Mouse (Mus musculus): ENCODE results near the gene Cracr2b. TPM values are rescaled to one million over a fixed set of nuclear protein-coding genes. Genes with fewer than 3 reads are reported as not detected.

Gene Cracr2b
- polyA plus RNA-seq, 1 experiment from 2014 or later, result 3.5 TPM

- Histone ChIP-seq H3K4me3 (ENCODE audit: low read depth, low read length) (no peak overlapping the region), H3K9ac (replicated peaks; ENCODE audit: low read length) (no peak overlapping the region), H3K4me2 (ENCODE audit: low read depth, low read length) (no peak overlapping the region), H3K27ac (replicated peaks; ENCODE audit: low read depth, low read length) (no peak overlapping the region), H3K4me1 (ENCODE audit: control insufficient read depth, insufficient read depth, low read length) (peaks cover 5% of the 10 kb centered on the region; the same call in 1 of the 2 replicates), H3K9me3 (replicated peaks; ENCODE audit: control insufficient read depth, low read length) (no peaks in the 10 kb centered on the region), H3K27me3 (ENCODE audit: control insufficient read depth, insufficient read depth, low read length) (peaks cover 4% of the 10 kb centered on the region; the same call in 1 of the 2 replicates), H3K36me3 (replicated peaks; ENCODE audit: control insufficient read depth, insufficient read depth, low read depth, low read length) (no peaks in the 10 kb centered on the region)
- ATAC-seq (replicated peaks; ENCODE audit: insufficient number of reproducible peaks, low FRiP score, low TSS enrichment, low read depth) (no peak), DNase-seq (ENCODE audit: low spot score) (no peak)
- 71% methylated on average over 6 of the region's 6 CpGs for WGBS
Measured at GRCm38 (mm10) chr7:141483114-141483653, 22.3 kb downstream of the Cracr2b start.

GRCm38 (mm10) chr7:141484186-141485120 is 23.6 kb downstream of the Cracr2b start:
- 75% methylated on average over 5 of the region's 5 CpGs for WGBS
- DNase-seq (ENCODE audit: low spot score) (no peak), ATAC-seq (replicated peaks; ENCODE audit: insufficient number of reproducible peaks, low FRiP score, low TSS enrichment, low read depth) (no peak)

GRCm38 (mm10) chr7:141485186-141485585 is 24.3 kb downstream of the Cracr2b start:
- Histone ChIP-seq H3K4me3 (ENCODE audit: low read depth, low read length) (no peak overlapping the region), H3K4me1 (ENCODE audit: control insufficient read depth, insufficient read depth, low read length) (peaks cover 5% of the 10 kb centered on the region; the same call in 1 of the 2 replicates), H3K36me3 (replicated peaks; ENCODE audit: control insufficient read depth, insufficient read depth, low read depth, low read length) (no peaks in the 10 kb centered on the region), H3K9ac (replicated peaks; ENCODE audit: low read length) (no peak overlapping the region), H3K27ac (replicated peaks; ENCODE audit: low read depth, low read length) (no peak overlapping the region), H3K27me3 (ENCODE audit: control insufficient read depth, insufficient read depth, low read length) (peaks cover 4% of the 10 kb centered on the region; the same call in 1 of the 2 replicates), H3K9me3 (replicated peaks; ENCODE audit: control insufficient read depth, low read length) (no peaks in the 10 kb centered on the region), H3K4me2 (ENCODE audit: low read depth, low read length) (no peak overlapping the region)
- 67% methylated on average over 2 of the region's 2 CpGs for whole genome bisulfite sequencing
- DNase-seq (ENCODE audit: low spot score) (no peak), ATAC-seq (replicated peaks; ENCODE audit: insufficient number of reproducible peaks, low FRiP score, low TSS enrichment, low read depth) (no peak)

More at GRCm38 (mm10) chr7:141484186-141485120, 23.6 kb downstream of the Cracr2b start:
- no peaks in the 10 kb centered on the region for H3K36me3 ChIP-seq (replicated peaks; ENCODE audit: control insufficient read depth, insufficient read depth, low read depth, low read length)
- peaks cover 5% of the 10 kb centered on the region; the same call in 1 of the 2 replicates for H3K4me1 ChIP-seq (ENCODE audit: control insufficient read depth, insufficient read depth, low read length)
- no peak overlapping the region for H3K4me3 ChIP-seq (ENCODE audit: low read depth, low read length)
- H3K4me2 ChIP-seq (ENCODE audit: low read depth, low read length), result no peak overlapping the region
- no peak overlapping the region for H3K9ac ChIP-seq (replicated peaks; ENCODE audit: low read length)
- no peaks in the 10 kb centered on the region for H3K9me3 ChIP-seq (replicated peaks; ENCODE audit: control insufficient read depth, low read length)
- H3K27me3 ChIP-seq (ENCODE audit: control insufficient read depth, insufficient read depth, low read length), result peaks cover 4% of the 10 kb centered on the region; the same call in 1 of the 2 replicates
- H3K27ac ChIP-seq (replicated peaks; ENCODE audit: low read depth, low read length), result no peak overlapping the region

DNA sequence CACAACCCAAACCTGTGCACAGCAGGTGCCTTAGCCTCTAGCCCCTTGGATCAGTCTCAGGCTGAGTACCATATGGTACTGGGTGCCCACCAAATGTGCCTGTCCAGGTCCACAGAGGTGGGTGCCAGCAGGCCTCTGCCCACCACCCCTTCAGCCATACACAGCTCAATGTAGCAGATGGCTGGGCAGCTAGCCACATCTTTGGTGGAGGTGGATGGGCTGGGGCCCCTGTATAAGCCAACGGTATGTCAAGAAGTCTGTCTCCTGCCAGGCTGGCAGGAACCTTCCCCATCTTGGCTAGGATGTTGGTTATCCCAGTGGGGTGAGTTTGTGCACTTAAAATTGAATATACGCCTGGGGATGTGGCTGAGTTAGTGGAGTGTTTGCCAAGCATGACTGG is 24.7 kb downstream of the Cracr2b start:
- no peaks in the 10 kb centered on the region for H3K36me3 ChIP-seq (replicated peaks; ENCODE audit: control insufficient read depth, insufficient read depth, low read depth, low read length)
- peaks cover 5% of the 10 kb centered on the region; the same call in 1 of the 2 replicates for H3K4me1 ChIP-seq (ENCODE audit: control insufficient read depth, insufficient read depth, low read length)
- DNase-seq (ENCODE audit: low spot score), result no peak
- H3K4me3 ChIP-seq (ENCODE audit: low read depth, low read length), result no peak overlapping the region
- no peak overlapping the region for H3K9ac ChIP-seq (replicated peaks; ENCODE audit: low read length)
- ATAC-seq (replicated peaks; ENCODE audit: insufficient number of reproducible peaks, low FRiP score, low TSS enrichment, low read depth), result no peak
- peaks cover 4% of the 10 kb centered on the region; the same call in 1 of the 2 replicates for H3K27me3 ChIP-seq (ENCODE audit: control insufficient read depth, insufficient read depth, low read length)
- no peak overlapping the region for H3K27ac ChIP-seq (replicated peaks; ENCODE audit: low read depth, low read length)
- H3K9me3 ChIP-seq (replicated peaks; ENCODE audit: control insufficient read depth, low read length), result no peaks in the 10 kb centered on the region
- H3K4me2 ChIP-seq (ENCODE audit: low read depth, low read length), result no peak overlapping the region
- 84% methylated on average over 2 of the region's 2 CpGs for WGBS

DNA sequence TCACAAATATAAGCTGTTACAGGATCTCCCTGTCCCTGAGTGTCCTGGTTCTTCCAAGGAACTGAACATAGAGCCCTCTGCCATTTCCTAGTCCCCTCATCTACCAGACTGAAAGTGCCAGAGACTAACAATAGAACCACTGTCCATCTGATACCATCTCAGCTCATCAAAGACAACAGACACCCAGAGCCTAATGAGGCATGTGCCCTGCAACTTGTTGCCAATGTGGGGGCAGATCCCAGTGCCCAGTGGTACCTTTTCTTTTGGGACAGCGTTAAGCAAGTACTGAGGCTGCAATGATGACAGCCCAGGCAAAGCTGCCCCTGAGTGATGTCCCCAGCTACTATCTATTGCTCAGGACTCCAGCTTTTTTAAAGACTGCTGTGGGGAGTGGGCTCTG is 25.3 kb downstream of the Cracr2b start:
- no peak overlapping the region for H3K4me3 ChIP-seq (ENCODE audit: low read depth, low read length)
- H3K27ac ChIP-seq (replicated peaks; ENCODE audit: low read depth, low read length), result no peak overlapping the region
- no peak overlapping the region for H3K9ac ChIP-seq (replicated peaks; ENCODE audit: low read length)
- ATAC-seq (replicated peaks; ENCODE audit: insufficient number of reproducible peaks, low FRiP score, low TSS enrichment, low read depth) (no peak), DNase-seq (ENCODE audit: low spot score) (no peak)
- no peak overlapping the region for H3K4me2 ChIP-seq (ENCODE audit: low read depth, low read length)
- WGBS, result 100% methylated on average over 1 of the region's 1 CpGs
- no peaks in the 10 kb centered on the region for H3K9me3 ChIP-seq (replicated peaks; ENCODE audit: control insufficient read depth, low read length)
- H3K4me1 ChIP-seq (ENCODE audit: control insufficient read depth, insufficient read depth, low read length), result peaks cover 5% of the 10 kb centered on the region; the same call in 1 of the 2 replicates
- peaks cover 4% of the 10 kb centered on the region; the same call in 1 of the 2 replicates for H3K27me3 ChIP-seq (ENCODE audit: control insufficient read depth, insufficient read depth, low read length)
- H3K36me3 ChIP-seq (replicated peaks; ENCODE audit: control insufficient read depth, insufficient read depth, low read depth, low read length), result no peaks in the 10 kb centered on the region

- 68% methylated on average over 7 of the region's 7 CpGs for WGBS
- no peak overlapping the region for H3K4me3 ChIP-seq (ENCODE audit: low read depth, low read length)
- peaks cover 5% of the 10 kb centered on the region; the same call in 1 of the 2 replicates for H3K4me1 ChIP-seq (ENCODE audit: control insufficient read depth, insufficient read depth, low read length)
- DNase-seq (ENCODE audit: low spot score), result no peak
- H3K36me3 ChIP-seq (replicated peaks; ENCODE audit: control insufficient read depth, insufficient read depth, low read depth, low read length), result no peaks in the 10 kb centered on the region
- no peak overlapping the region for H3K4me2 ChIP-seq (ENCODE audit: low read depth, low read length)
- peaks cover 4% of the 10 kb centered on the region; the same call in 1 of the 2 replicates for H3K27me3 ChIP-seq (ENCODE audit: control insufficient read depth, insufficient read depth, low read length)
- no peak overlapping the region for H3K9ac ChIP-seq (replicated peaks; ENCODE audit: low read length)
- H3K9me3 ChIP-seq (replicated peaks; ENCODE audit: control insufficient read depth, low read length), result no peaks in the 10 kb centered on the region
- no peak overlapping the region for H3K27ac ChIP-seq (replicated peaks; ENCODE audit: low read depth, low read length)
- ATAC-seq (replicated peaks; ENCODE audit: insufficient number of reproducible peaks, low FRiP score, low TSS enrichment, low read depth), result no peak
Measured at GRCm38 (mm10) chr7:141487141-141487540, 26.2 kb downstream of the Cracr2b start.

DNA sequence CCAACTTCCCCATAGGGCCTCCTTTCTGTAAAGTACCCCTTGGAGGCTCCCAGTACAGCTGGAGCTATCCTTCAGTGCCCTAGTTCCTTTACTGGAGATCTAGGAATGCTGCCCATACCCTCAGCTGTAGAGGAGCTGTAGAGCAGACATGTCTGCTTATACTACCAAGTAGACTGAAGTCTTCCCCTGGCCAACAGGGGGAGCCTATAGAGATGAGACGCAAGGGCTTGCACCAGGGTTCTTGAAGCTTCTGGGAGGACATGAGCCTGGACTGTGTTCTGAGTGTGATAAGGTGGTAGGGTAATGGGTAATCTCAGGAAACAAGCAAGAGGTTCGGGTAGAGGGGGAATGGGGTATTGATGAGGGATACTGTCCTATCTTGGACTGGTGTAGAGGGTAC is 30.3 kb downstream of the Cracr2b start:
- no peaks in the 10 kb centered on the region for H3K36me3 ChIP-seq (replicated peaks; ENCODE audit: control insufficient read depth, insufficient read depth, low read depth, low read length)
- H3K27ac ChIP-seq (replicated peaks; ENCODE audit: low read depth, low read length), result no peak overlapping the region
- no peaks in the 10 kb centered on the region for H3K27me3 ChIP-seq (ENCODE audit: control insufficient read depth, insufficient read depth, low read length)
- H3K4me3 ChIP-seq (ENCODE audit: low read depth, low read length), result no peak overlapping the region
- DNase-seq (ENCODE audit: low spot score), result no peak
- no peaks in the 10 kb centered on the region for H3K9me3 ChIP-seq (replicated peaks; ENCODE audit: control insufficient read depth, low read length)
- no peaks in the 10 kb centered on the region for H3K4me1 ChIP-seq (ENCODE audit: control insufficient read depth, insufficient read depth, low read length)
- no peak overlapping the region for H3K4me2 ChIP-seq (ENCODE audit: low read depth, low read length)
- ATAC-seq (replicated peaks; ENCODE audit: insufficient number of reproducible peaks, low FRiP score, low TSS enrichment, low read depth), result no peak
- 86% methylated on average over 2 of the region's 2 CpGs for WGBS
- no peak overlapping the region for H3K9ac ChIP-seq (replicated peaks; ENCODE audit: low read length)

- no peak overlapping the region for H3K9ac ChIP-seq (replicated peaks; ENCODE audit: low read length)
- no peaks in the 10 kb centered on the region for H3K4me1 ChIP-seq (ENCODE audit: control insufficient read depth, insufficient read depth, low read length)
- 81% methylated on average over 5 of the region's 5 CpGs for WGBS
- no peaks in the 10 kb centered on the region for H3K27me3 ChIP-seq (ENCODE audit: control insufficient read depth, insufficient read depth, low read length)
- no peak overlapping the region for H3K4me2 ChIP-seq (ENCODE audit: low read depth, low read length)
- no peak for ATAC-seq (replicated peaks; ENCODE audit: insufficient number of reproducible peaks, low FRiP score, low TSS enrichment, low read depth)
- H3K9me3 ChIP-seq (replicated peaks; ENCODE audit: control insufficient read depth, low read length), result no peaks in the 10 kb centered on the region
- no peak for DNase-seq (ENCODE audit: low spot score)
- H3K4me3 ChIP-seq (ENCODE audit: low read depth, low read length), result no peak overlapping the region
- no peaks in the 10 kb centered on the region for H3K36me3 ChIP-seq (replicated peaks; ENCODE audit: control insufficient read depth, insufficient read depth, low read depth, low read length)
- H3K27ac ChIP-seq (replicated peaks; ENCODE audit: low read depth, low read length), result no peak overlapping the region
Measured at GRCm38 (mm10) chr7:141492738-141493137, 31.8 kb downstream of the Cracr2b start.

Data from embryonic facial prominence, embryonic 11.5 days (tissue).